Mouse (Mus musculus) macrophage (primary cell): ENCODE measurements around the gene Atp13a3. TPM values are rescaled to one million over a fixed set of nuclear protein-coding genes. Genes with fewer than 3 reads are reported as not detected.
A peak's percentile ranks its signal among the peaks of the same experiment; 100 is the strongest.
"Not testable (repeated sequence)": the region's sequence is repeated elsewhere in the genome, so short reads cannot be mapped to it uniquely, and the experiment has no call there.

Source experiments
- H3K27ac ChIP-seq: fragments of 350-480 bp; formaldehyde crosslinking; 2 replicates; pipeline ENCODE4 v1.9.0; 2021
- H3K36me3 ChIP-seq: fragments of 350-480 bp; formaldehyde crosslinking; 2 replicates; pipeline ENCODE4 v1.9.0; 2021; ENCODE audit errors: inconsistent target
- H3K4me3 ChIP-seq: fragments of 350-480 bp; formaldehyde crosslinking; 2 replicates; pipeline ENCODE4 v1.9.0; 2021; ENCODE audit errors: inconsistent target
- H3K79me2 ChIP-seq: fragments of 350-480 bp; formaldehyde crosslinking; 2 replicates; pipeline ENCODE4 v1.9.0; 2021; ENCODE audit errors: inconsistent target
- WGBS: methylation state at CpG from one replicate; pipeline ENCODE4 v1.1.7; 2026; ENCODE audit warnings: inconsistent platforms; ENCODE audit not compliant: missing documents; 5-methylcytosine and 5-hydroxymethylcytosine counted together
- polyA plus RNA-seq: library from polyadenylated mRNA; stranded (reverse); fragments of 250-400 nt; gene quantifications from 3 replicates; pipeline ENCODE4 v1.2.4, GENCODE M21; 2018; ENCODE audit warnings: inconsistent platforms
- total RNA-seq, 78 experiments: library from RNA; depleted of rRNA; stranded (reverse); fragments of 250-400 nt; gene quantifications; 1 replicate in 9 of 78; 2 replicates in 24 of 78; 3 replicates in 43 of 78; 4 replicates in 2 of 78; pipeline ENCODE4 v1.2.4; 2018; ENCODE audit warnings: inconsistent platforms in 56 of 78

Atp13a3 gene
- total RNA-seq (2018; cell fraction: chromatin; rRNA removed) = 100 to 1,000 TPM in 6 of 26 experiments, 10 to 100 TPM in 20; 38.8 to 239 (median 75.6) TPM
- total RNA-seq (2018; cell fraction: cytosol; rRNA removed) = 10 to 100 TPM; 18.8 to 75.6 (median 38.3) TPM
- total RNA-seq (2018; cell fraction: nucleus; rRNA removed) = 100 to 1,000 TPM in 9 of 26 experiments, 10 to 100 TPM in 17; 30.1 to 173 (median 83.2) TPM
- polyA plus RNA-seq = 26.9 to 42.2 TPM (median 30.1 TPM) in 3 replicates

DNA sequence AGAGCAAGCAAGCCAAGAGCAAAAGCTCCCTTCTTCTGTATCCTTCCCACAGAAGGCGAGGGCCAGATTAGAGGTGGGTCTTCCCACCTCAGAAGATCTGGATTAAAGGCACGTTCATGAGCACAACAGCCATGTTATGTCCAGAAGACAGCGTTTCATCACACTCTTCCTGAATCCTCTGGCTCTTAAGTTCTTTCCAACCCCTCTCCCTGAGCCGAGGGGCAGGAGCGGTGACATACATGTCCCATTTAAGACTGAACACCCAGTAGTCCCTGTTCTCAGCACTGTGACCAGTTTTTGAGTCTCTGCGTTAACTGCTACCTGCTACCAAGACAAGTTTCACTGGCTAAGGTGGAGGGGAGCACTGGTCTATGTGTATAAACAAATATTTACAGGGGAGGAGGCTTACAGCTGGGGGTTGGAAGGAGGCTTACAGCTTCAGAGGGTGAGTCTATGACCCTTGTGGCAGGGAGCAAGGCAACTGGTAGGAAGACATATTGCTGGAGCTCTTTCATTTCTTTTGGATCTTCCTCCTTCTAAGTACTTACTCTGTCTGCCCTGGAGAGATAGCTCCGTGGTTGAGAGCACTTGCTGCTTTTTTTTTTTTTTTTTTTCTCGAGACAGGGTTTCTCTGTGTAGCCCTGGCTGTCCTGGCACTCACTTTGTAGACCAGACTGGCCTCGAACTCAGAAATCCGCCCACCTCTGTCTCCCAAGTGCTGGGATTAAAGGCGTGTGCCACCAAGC lies at the start of gene Atp13a3:
Gene Atp13a3, minus strand, starts transcription at position 51 of the 746 bp plus-strand sequence.
- H3K79me2 ChIP-seq = no peaks in the 10 kb centered on the region
- H3K27ac ChIP-seq = no peak within 1 kb of the TSS
- WGBS = 90% methylated on average over 10 of the region's 11 CpGs
- no peaks in the 10 kb centered on the region for H3K36me3 ChIP-seq
- H3K4me3 ChIP-seq = no peak within 1 kb of the TSS

DNA sequence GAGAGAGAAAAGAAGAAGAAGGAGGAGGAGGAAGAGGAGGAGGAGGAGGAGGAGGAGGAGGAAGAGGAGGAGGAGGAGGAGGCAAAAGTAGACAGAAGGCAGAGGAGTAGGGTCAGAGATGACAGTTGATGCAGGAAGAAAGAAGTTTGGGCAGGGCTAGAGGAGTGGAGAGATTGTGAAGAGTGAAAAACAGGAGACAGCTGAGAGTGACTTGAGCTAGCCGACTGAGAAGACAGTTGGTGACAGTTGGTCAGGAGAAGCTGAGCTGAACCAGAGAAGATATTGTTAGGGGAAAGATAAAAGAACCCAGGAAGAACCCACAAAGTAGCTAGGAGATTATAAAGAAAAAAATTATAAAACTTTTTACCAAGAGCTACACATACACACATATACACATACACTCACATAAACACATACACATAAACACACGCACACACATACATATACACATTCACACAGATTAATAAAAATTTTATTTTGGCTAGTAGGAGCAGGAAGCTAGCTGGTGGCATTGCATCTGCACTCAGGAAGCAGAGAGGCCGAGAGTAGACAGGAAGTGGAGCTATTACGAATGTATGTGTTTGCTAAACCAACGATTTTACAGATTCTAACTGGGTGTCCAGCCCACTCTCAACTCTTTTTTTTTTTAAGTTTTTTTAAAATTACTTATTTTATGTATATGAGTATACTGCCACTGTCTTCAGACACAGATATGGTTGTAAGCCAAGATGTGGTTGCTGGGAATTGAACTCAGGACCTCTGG lies 47.6 kb upstream of the Atp13a3 start:
- Histone ChIP-seq H3K79me2 (no peaks in the 10 kb centered on the region), H3K4me3 (no peak overlapping the region), H3K27ac (peak overlapping the region; percentile 8; the same call in 1 of the 2 replicates), H3K36me3 (no peaks in the 10 kb centered on the region)
- WGBS = 27% methylated on average over 5 of the region's 5 CpGs

DNA sequence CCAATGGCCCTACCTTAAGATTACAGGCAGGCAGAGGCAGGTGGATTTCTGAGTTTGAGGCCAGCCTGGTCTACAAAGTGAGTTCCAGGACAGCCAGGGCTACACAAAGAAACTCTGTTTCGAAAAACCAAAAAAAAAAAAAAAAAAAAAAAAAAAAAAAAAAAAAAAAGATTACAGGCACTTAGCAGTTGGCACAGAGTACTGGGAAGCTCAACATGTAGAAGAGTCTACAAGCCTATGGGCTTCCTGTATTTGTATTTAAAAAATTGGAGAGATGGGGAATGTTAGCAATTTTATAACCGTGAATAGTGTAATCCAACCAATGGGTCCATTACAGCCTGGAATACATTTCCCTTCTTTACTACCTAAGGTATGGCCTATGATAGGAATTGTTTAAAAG lies 45.4 kb upstream of the Atp13a3 start:
- H3K36me3 ChIP-seq, H3K4me3 ChIP-seq, H3K27ac ChIP-seq, H3K79me2 ChIP-seq: not testable (repeated sequence)
- 100% methylated on average over 1 of the region's 2 CpGs for WGBS

DNA sequence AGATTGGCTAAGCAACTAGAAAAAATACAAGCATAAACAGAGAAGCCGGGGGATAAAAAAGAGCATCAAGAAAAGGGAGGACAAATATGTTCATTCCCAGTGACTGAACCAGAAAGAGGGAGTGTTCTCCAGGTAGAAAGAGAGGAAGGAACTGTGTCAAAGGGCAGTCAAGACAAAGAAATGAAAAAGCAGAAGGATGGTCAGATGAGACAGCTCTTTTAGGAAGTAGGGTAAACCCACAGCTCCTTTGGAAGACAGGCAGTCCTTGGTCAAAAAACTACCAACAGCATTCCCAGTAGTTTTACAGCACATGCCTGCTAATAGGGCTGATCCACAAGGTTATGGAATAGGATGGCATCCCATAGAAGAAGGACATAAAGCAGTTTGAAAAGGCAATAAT lies 43.2 kb upstream of the Atp13a3 start:
- Histone ChIP-seq H3K36me3 (no peaks in the 10 kb centered on the region), H3K79me2 (no peaks in the 10 kb centered on the region), H3K4me3 (no peak overlapping the region), H3K27ac (no peak overlapping the region)
- WGBS = 89% methylated on average over 1 of the region's 1 CpGs

DNA sequence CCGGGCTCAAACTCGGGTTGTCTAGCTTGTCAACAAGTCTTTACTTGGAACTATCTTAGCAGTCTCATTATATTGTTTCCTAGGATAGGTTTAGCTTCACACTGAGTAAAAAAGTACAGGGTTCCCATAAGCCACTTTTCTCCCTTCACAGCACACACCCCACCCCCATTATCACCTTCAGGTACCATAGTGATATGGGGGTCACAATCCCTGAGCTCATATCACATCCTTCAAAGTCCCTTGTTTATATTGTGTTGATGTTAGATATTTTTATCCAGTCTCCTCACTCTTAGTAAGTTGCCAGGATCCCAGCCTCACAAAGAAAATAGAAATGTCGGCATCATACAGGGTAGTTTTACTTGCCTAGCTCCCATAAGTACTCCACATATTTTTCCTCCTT lies 42.4 kb upstream of the Atp13a3 start:
- H3K27ac ChIP-seq = no peak overlapping the region
- H3K79me2 ChIP-seq = no peaks in the 10 kb centered on the region
- no peaks in the 10 kb centered on the region for H3K36me3 ChIP-seq
- no peak overlapping the region for H3K4me3 ChIP-seq
- 90% methylated on average over 3 of the region's 3 CpGs for WGBS

DNA sequence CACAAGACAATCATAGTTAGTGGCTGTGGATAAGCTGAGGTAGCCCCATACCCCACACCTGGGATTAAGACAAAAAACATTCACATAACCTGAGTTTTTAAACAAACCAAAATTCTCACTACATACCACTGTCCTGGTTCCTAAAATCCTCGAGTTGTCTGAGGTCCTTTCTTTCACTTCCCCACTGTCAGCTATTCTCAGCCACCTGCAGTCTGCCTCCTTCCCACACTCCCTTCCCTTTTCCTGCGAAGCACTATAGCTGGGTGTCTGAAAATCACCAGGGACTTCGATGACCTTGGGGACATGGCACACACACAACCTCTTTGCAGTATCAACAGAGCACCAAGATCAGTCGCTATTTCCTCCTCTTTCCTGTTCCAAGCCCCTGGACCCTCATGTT lies 41.9 kb upstream of the Atp13a3 start:
- 21% methylated on average over 4 of the region's 4 CpGs for WGBS
- no peaks in the 10 kb centered on the region for H3K79me2 ChIP-seq
- H3K4me3 ChIP-seq = no peak overlapping the region
- no peak overlapping the region for H3K27ac ChIP-seq
- H3K36me3 ChIP-seq = no peaks in the 10 kb centered on the region

DNA sequence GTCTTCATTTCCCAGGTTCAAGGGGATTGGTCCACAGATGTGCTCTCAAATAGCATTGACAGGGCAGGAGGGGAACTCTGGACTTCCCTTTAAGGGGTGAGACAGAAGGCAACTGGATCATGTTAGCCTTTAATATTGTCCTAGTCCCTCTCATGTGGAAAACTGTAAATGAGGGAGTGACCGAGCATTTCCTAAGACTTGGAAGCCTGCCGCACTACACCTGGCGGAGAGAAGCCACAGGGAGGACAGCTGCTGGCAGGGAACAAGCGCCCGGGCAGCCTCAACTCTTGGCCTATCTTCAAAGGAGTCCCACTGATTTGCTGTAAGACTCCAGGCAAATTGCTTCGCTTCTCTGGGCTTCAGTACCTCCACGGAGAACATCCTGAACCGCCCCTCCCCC lies 37.6 kb upstream of the Atp13a3 start:
- no peak overlapping the region for H3K27ac ChIP-seq
- 95% methylated on average over 8 of the region's 8 CpGs for WGBS
- no peaks in the 10 kb centered on the region for H3K79me2 ChIP-seq
- H3K36me3 ChIP-seq = no peaks in the 10 kb centered on the region
- no peak overlapping the region for H3K4me3 ChIP-seq

DNA sequence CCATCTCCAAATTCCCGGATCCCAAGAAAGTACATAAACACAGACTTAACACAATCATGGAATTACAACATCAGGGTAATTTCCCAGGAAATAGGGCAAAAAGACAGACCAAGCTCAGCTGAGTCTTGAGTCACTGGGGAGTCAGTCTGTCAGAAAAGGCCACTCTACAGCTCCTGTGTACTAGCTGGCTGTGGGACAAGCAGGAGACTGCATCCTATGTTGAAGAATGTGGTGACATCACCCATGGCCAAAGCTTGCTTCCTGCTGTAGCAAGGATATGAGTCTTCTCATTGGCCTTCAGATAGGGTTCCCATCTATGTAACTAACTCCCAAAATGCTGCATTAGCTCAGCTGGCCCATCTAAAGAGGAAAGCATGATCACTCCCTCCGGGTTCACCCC lies 36.7 kb upstream of the Atp13a3 start:
- Histone ChIP-seq H3K27ac (no peak overlapping the region), H3K36me3 (no peaks in the 10 kb centered on the region), H3K79me2 (no peaks in the 10 kb centered on the region), H3K4me3 (no peak overlapping the region)
- 96% methylated on average over 2 of the region's 2 CpGs for WGBS

DNA sequence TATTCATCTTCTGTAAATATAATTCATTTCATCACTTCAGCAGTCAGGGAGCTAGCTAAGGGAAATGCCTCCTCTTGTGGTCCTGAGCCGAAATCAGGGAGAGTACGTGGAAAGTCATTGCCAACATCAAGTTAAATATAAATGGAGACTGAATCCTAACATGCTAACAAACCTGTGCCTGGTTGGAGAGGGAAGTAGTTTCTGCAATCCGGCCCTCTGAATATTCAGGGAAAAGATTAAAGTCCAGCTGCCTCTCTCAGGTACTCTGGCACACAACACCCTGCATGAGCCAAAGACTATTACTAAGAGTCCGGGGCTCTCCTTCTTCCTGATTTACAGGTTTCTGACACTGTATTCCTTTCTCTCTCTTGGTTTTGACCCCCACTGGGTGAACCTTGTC lies 35.6 kb upstream of the Atp13a3 start:
- no peak overlapping the region for H3K4me3 ChIP-seq
- no peak overlapping the region for H3K27ac ChIP-seq
- no peaks in the 10 kb centered on the region for H3K36me3 ChIP-seq
- no peaks in the 10 kb centered on the region for H3K79me2 ChIP-seq
- WGBS = 84% methylated on average over 4 of the region's 4 CpGs

DNA sequence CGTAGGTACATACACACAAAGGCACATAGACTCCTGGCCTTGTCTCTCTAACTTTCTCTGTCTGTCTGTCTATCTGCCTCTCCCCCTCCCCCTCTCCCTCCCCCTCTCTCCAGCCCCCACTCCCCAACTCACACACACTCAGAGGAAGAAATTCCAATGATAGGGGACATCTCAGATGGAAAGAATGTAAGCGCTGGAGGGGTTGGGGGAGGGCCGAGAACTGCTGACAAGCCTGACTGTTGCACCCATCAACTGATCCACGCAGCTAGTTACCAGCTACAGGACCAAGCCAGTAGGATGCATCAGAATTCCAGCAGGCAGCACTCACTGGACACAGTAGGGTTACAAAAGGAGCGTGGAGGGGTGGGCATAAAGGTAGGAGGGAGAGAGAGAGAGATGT lies 34.1 kb upstream of the Atp13a3 start:
- Histone ChIP-seq H3K79me2 (no peaks in the 10 kb centered on the region), H3K4me3 (no peak overlapping the region), H3K27ac (no peak overlapping the region), H3K36me3 (no peaks in the 10 kb centered on the region)
- 97% methylated on average over 5 of the region's 5 CpGs for WGBS

DNA sequence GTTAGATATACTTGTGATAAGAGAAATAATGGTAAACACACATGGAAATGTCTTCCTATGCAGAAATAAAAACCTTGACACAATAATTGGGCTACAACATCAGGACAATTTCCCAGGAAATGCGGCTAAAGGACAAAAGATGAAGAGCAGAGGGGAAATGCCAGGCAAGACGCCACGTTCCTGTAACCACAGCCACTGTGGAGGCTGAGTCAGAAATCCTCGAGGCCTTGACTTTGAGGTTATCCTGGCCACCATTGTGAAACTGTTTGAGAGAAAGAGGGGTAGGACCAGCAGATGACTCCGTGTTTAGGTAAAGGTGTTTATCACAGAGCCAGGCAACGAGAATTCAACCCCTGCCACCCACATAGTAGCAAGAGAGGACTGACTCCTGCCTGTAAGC lies 33.6 kb upstream of the Atp13a3 start:
- Histone ChIP-seq H3K27ac (no peak overlapping the region), H3K4me3 (no peak overlapping the region), H3K36me3 (no peaks in the 10 kb centered on the region), H3K79me2 (no peaks in the 10 kb centered on the region)
- 66% methylated on average over 6 of the region's 6 CpGs for WGBS

DNA sequence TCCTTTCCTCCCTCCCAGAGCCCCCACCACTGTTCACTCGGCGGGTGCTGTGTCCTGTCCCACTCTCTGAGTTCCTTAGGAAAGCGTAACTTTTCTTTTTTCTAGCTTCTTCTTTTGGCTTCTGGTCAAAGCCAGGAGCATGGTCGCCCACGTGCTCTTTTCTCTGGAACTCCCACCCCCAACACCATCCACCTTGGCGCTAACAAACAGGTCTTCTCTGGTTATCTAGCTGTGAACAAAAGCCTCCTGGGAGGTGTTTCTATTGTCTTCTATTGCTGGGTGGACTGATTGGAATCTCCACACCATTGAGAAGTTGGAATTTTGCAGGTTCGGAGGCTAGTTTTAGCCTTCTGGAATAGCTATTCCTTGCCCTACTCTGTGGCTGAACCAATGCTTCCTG lies 30.5 kb upstream of the Atp13a3 start:
- 94% methylated on average over 7 of the region's 7 CpGs for WGBS
- Histone ChIP-seq H3K79me2 (no peaks in the 10 kb centered on the region), H3K27ac (no peak overlapping the region), H3K36me3 (no peaks in the 10 kb centered on the region), H3K4me3 (no peak overlapping the region)

DNA sequence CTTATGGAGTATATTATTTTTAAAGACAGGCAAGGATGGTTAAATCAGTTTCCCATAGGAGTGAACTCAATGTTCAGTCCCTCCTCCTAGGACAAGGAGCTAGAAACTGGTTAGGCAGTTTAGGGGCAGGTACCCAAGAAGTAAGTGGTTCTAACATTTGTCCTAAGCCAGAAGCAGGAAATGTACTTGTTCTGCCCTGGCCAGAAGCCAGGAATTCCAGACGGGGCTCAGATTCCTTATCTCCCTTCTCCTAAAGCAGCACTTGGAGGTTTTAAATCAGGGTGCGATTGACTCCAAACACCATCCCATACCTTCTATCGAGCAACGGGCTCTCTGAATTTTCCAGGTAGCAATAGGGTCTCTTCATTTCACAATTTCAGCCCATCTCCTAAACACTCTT lies 29.6 kb upstream of the Atp13a3 start:
- no peak overlapping the region for H3K27ac ChIP-seq
- 89% methylated on average over 4 of the region's 4 CpGs for WGBS
- H3K4me3 ChIP-seq = no peak overlapping the region
- H3K36me3 ChIP-seq = no peaks in the 10 kb centered on the region
- H3K79me2 ChIP-seq = no peaks in the 10 kb centered on the region

DNA sequence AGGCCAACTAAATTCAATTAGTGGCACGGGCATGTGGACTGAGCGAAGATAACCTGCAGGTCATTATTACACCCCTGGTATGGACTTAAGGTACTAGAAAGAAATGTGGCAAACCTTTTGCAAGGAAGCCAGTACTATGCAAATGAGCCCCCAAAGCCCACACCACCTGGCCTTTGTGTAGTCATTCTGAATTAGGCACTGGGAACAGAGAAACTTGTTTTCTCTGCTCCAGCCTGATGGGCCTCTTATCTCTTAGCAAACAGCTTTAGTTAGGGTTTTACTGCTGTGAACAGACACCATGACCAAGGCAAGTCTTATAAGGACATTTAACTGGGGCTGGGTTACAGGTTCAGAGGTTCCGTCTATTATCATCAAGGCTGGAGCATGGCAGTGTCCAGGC lies 27.4 kb upstream of the Atp13a3 start:
- WGBS = 87% methylated on average over 3 of the region's 3 CpGs
- Histone ChIP-seq H3K79me2 (no peaks in the 10 kb centered on the region), H3K36me3 (no peaks in the 10 kb centered on the region), H3K27ac (no peak overlapping the region), H3K4me3 (no peak overlapping the region)

DNA sequence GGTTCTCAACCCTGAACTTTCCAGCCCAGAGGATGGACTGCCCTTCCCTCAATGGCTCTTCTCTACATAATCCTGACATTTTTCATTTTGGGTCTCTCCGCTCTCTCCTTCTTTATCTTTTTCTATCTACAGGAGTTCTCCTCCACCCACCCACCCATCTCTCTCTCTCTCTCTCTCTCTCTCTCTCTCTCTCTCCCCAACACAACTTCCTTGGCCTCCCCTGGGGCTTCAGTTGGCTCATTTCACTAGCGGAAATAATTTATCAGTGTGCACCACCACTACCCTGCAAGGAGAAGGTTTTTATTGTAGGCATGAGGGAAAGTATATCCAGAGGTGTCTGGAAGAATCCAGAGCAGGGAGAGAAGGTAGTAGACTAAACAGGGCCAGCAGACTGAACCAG lies 26.3 kb upstream of the Atp13a3 start:
- 82% methylated on average over 2 of the region's 2 CpGs for WGBS
- Histone ChIP-seq H3K27ac (no peak overlapping the region), H3K36me3 (no peaks in the 10 kb centered on the region), H3K4me3 (no peak overlapping the region), H3K79me2 (no peaks in the 10 kb centered on the region)
